Mouse (Mus musculus): Measurements from ENCODE around the gene Duoxa1.

GRCm38 (mm10) chr2:122301081-122301920, 12.2 kb downstream of the Duoxa1 start:
- TF ChIP-seq CTCF (IDR thresholded peaks at IDR 0.05; ENCODE audit: low read depth, low read length) (no peak), POLR2A (IDR thresholded peaks at IDR 0.05; ENCODE audit: insufficient read depth, low read length) (no peak), EP300 (IDR thresholded peaks at IDR 0.05; ENCODE audit: insufficient read depth, low read depth, low read length) (no peak)
